Mouse (Mus musculus) bone marrow macrophage, adult 2 months (primary cell): ENCODE measurements around the gene Amh. TPM values are rescaled to one million over a fixed set of nuclear protein-coding genes. Genes with fewer than 3 reads are reported as not detected.

Source experiments
- H3K27ac ChIP-seq: 2 replicates; pipeline ENCODE4 v1.5.1; 2012; ENCODE audit warnings: low read depth, low read length; ENCODE audit not compliant: insufficient read depth
- H3K4me1 ChIP-seq: 2 replicates; pipeline ENCODE4 v1.6.1; 2012; ENCODE audit warnings: low read length; ENCODE audit not compliant: control insufficient read depth, insufficient read depth
- H3K4me3 ChIP-seq: 2 replicates; pipeline ENCODE4 v1.5.1; 2012; ENCODE audit warnings: mild to moderate bottlenecking, low read length, moderate library complexity; ENCODE audit not compliant: insufficient read depth
- CTCF ChIP-seq: IDR thresholded peaks from 2 replicates; pipeline ENCODE4 v1.5.1; 2012; ENCODE audit warnings: low read depth, mild to moderate bottlenecking, low read length, moderate library complexity
- POLR2A ChIP-seq: IDR thresholded peaks from 2 replicates; pipeline ENCODE4 v1.6.1; 2012; ENCODE audit warnings: mild to moderate bottlenecking, low read depth, low read length, borderline replicate concordance
- polyA plus RNA-seq: library from polyadenylated mRNA; stranded (reverse); fragments of >200 nt; gene quantifications from 2 replicates; pipeline ENCODE4 v1.2.4, GENCODE M21; 2012; ENCODE audit not compliant: missing spikeins, insufficient read depth, insufficient read length

Amh gene
- polyA plus RNA-seq, 1 experiment, result not detected

GRCm38 (mm10) chr10:80838346-80838912 is 33.4 kb downstream of the Amh start:
- Histone ChIP-seq H3K4me3 (no peak overlapping the region), H3K4me1 (peaks cover 17% of the 10 kb centered on the region), H3K27ac (no peak overlapping the region)
- no peak for TF ChIP-seq POLR2A
- no peak for TF ChIP-seq CTCF

GRCm38 (mm10) chr10:80839848-80840247 is 34.8 kb downstream of the Amh start:
- H3K4me3 ChIP-seq, result no peak overlapping the region
- H3K27ac ChIP-seq, result no peak overlapping the region
- TF ChIP-seq POLR2A (no peak), CTCF (no peak)
- H3K4me1 ChIP-seq, result peaks cover 17% of the 10 kb centered on the region

- Histone ChIP-seq H3K4me3 (no peak overlapping the region), H3K27ac (no peak overlapping the region), H3K4me1 (peaks cover 17% of the 10 kb centered on the region)
- TF ChIP-seq CTCF (no peak), POLR2A (no peak)
Observed at GRCm38 (mm10) chr10:80841685-80842084, 36.6 kb downstream of the Amh start.

GRCm38 (mm10) chr10:80842334-80842733 is 37.3 kb downstream of the Amh start:
- H3K4me3 ChIP-seq, result no peak overlapping the region
- peaks cover 17% of the 10 kb centered on the region for H3K4me1 ChIP-seq
- H3K27ac ChIP-seq, result no peak overlapping the region
- TF ChIP-seq CTCF (no peak), POLR2A (no peak)

- TF ChIP-seq POLR2A (no peak), CTCF (no peak)
- peak overlapping the region; percentile 42 for H3K4me3 ChIP-seq
- H3K4me1 ChIP-seq, result peaks cover 20% of the 10 kb centered on the region
- H3K27ac ChIP-seq, result no peak overlapping the region
Observed at GRCm38 (mm10) chr10:80843087-80843930, 38.3 kb downstream of the Amh start.

- no peak within 1 kb of the TSS for H3K27ac ChIP-seq
- H3K4me1 ChIP-seq, result peaks cover 18% of the 10 kb centered on the region
- TF ChIP-seq CTCF (no peak), POLR2A (no peak)
- peak within 1 kb of the TSS; percentile 42 for H3K4me3 ChIP-seq
Observed at GRCm38 (mm10) chr10:80843931-80844547, 39.0 kb downstream of the Amh start, which contains the start of gene Lingo3. TSS of gene Lingo3 (minus strand) at chr10:80844039.

GRCm38 (mm10) chr10:80845055-80845693 is 40.1 kb downstream of the Amh start:
- H3K27ac ChIP-seq, result no peak overlapping the region
- TF ChIP-seq POLR2A (no peak), CTCF (no peak)
- no peak overlapping the region for H3K4me3 ChIP-seq
- H3K4me1 ChIP-seq, result peaks cover 12% of the 10 kb centered on the region

GRCm38 (mm10) chr10:80845732-80846131 is 40.7 kb downstream of the Amh start:
- TF ChIP-seq POLR2A, result no peak
- no peak for TF ChIP-seq CTCF
- Histone ChIP-seq H3K4me1 (peaks cover 12% of the 10 kb centered on the region), H3K4me3 (no peak overlapping the region), H3K27ac (no peak overlapping the region)

- Histone ChIP-seq H3K4me1 (peaks cover 12% of the 10 kb centered on the region), H3K27ac (no peak overlapping the region), H3K4me3 (no peak overlapping the region)
- TF ChIP-seq POLR2A, result no peak
- no peak for TF ChIP-seq CTCF
Observed at GRCm38 (mm10) chr10:80848571-80848970, 43.5 kb downstream of the Amh start.
